Mouse (Mus musculus) megakaryocyte-erythroid progenitor cell, adult 5-6 weeks (primary cell): ENCODE results near the gene Kalrn. TPM values are rescaled to one million over a fixed set of nuclear protein-coding genes. Genes with fewer than 3 reads are reported as not detected.
A peak's percentile ranks its signal among the peaks of the same experiment; 100 is the strongest.
"Not testable (repeated sequence)": the region's sequence is repeated elsewhere in the genome, so short reads cannot be mapped to it uniquely, and the experiment has no call there.

Source experiments
- ATAC-seq: replicated peaks from 2 replicates; pipeline ENCODE4 v1.8.0; 2016; ENCODE audit warnings: mild to moderate bottlenecking, inconsistent platforms; ENCODE audit not compliant: severe bottlenecking, poor library complexity, low FRiP score, low TSS enrichment
- total RNA-seq, 2 experiments: library from RNA; stranded (forward) in 1 of 2; stranded (reverse) in 1 of 2; fragments of 200-1000, 215-1000 nt in 1 of 2; fragments of >200 nt in 1 of 2; fragmentation: Nextera tagmentation in 1 of 2; gene quantifications; 2 replicates each; pipeline ENCODE4 v1.2.3; 2014 to 2017

The Kalrn gene
- total RNA-seq, 2 experiments from 2014 or later = 1.6 to 3.7 TPM

GRCm38 (mm10) chr16:34102742-34103141 lies 470.6 kb downstream of the Kalrn start:
- no peak for ATAC-seq

DNA sequence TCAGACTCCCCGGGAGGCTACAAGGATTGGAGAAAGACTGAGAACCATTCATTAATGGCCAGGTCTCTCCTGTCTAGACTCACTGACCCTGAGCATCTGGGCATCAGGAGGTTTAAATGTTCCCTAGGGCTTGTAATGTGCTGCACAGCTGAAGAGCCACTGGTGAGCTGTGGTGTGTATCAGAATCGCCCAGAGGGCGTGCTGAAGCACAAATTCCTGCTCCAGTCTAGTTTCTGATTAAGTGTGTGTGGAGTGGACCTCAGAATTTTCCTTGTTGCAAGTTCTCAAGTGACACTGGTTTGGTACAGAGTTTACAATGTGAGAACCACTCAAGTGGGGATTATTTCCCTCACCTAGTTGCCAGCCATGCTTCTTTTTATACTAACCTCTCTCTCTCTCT lies 473.5 kb downstream of the Kalrn start:
- ATAC-seq = no peak

DNA sequence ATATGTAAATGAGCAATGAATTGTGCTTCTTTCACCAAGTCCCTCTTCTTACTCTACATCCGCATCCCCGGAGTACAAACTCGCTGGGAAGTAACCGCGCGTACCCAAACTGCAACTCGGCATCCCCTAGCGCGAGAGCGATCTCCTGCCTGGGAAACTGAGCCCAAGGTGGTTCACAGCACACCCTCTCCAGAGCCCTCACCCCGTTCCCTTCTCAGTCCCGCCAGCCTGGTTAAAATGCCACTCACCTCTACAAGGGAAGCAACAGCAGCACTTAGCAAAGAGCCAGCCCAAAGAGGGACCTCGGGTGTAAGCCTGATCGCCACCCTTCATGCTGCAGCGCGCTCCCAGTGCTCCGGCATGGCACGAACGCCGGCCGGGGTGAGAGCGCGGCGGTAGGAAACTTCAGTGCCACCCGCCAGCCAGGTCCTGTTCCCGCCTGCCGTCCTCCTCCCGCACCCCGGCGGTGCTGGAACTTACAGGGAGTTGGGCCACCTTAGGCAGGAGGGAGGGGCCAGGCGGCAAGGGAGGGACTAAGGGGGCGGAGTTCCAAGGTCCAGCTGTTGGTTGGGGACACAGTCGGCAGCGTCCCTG lies 477.7 kb downstream of the Kalrn start:
- ATAC-seq = peak; percentile 87

DNA sequence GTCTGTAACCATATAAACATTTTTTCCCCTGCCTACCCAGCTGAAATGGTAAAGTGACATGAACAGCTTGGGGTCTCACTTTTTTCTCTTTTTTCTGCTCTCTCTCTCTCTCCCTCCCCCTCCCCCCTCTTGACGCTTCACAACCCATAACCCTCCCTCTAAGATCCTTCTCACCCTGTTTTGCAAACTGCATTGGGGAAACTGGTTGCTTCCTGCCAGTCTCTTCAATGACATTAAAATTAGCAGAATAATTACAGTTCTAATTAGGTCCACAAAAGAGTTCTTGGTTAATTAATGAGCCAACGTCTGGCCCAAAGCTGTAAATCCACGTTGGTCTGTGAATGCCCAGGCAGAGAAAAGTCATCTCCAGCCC lies 478.3 kb downstream of the Kalrn start:
- no peak for ATAC-seq

DNA sequence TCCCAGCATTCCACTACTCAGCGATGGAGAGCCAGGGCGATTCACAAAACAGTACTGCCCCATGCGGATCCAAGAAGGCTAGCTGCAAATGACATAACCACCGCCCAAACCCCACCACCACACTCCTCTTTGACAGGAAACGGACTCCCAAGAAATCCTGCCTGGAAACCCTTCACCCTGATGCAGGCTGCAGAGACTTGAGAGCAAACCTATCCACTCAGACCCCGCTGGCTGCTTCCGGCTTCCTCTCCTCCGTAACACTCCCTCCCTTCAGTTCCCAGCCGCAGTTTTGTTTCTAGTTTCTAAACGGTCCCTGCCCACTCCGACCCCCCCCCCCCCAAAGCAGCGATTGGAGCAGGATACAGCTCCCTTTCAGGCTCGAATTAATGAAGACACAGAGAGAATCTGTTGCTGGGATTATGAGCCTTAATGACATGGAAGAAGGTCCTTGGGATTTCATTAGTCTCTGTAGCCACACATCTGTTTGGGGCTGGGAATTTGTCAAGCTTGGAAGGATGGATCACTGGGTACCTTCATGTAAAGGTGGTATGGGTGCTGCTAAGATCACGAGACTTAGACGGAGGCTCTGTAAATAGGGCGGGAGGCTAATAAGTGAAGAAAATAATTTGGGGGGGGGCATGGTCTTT lies 478.8 kb downstream of the Kalrn start:
- ATAC-seq = no peak

DNA sequence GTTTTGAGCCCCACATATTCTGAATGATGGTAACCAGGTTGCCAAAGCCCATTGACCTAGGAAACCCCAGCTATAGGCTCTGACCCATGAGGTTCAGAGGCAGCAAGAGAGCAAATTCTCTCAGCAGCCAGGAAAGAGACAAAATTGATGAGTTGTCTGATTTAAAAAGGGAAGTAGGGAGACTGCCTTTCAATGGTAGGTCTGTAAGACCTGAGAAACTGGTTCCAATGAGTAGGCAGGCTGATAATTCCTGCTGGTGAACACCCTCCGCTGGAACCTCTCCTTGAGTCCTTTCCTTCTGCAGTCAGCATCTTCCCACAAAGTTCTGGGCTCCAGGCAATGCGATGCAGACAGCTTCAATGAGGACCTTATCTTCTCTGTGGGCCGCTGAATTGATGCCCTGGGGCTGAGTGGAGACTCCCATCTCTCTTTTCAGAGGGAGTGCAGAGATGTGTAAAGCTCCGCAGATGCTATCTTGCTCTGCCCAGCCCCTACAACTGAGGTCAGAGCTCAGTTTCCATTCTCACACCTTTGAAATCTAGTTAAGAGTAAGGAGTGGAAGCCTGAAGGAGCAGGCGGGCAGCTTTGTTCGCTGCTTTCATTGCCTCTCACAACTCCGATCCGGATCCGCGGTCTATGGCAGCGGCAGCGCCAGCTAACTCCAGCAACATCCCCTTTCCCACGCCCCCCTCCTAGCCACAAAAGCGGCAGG lies 479.4 kb downstream of the Kalrn start:
- ATAC-seq = no peak

DNA sequence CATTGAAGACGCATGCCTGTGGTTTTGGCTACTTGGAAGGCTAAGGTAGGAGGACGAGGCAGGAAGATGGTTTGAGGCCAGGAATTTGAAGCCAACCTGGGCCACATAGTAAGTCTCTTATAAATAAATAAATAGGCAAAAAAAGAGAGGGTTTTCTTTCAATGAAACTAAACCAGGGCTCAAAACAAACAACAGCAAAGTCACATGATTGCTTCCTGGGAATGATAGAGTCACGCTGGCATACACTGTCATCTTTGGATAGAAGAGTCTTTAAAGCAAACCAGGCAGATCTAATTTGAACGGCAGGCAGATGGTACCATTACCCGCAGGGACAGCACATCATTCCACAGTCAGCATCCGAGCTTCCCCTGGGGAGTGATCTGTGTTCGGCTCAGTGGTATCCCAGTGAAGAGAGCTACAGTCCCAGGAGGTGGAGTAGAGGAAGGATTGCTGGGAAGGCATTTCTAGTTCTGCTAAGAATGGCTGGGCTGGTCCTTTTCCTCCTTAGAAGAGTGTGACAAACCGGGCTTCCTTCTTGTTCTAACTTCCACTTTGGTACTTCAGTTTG lies 483.7 kb downstream of the Kalrn start:
- no peak for ATAC-seq

DNA sequence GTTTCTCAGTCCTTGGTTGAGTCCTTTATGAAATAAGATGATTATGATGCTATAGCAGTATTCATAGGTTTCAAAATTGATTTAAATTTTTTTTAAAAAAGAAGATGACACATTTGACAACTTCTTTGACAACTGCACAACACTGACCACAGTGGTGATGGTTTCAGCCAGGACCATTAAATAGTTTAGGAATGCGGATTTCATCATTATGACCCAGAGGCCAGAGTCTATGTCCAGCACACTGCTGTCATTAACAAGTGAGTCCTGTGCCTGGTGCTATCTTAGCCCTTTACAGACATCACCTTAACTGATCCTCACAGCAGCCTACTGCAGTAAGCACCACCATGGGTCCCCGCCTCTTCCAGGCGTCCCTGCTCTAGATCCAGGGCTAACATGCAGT lies 484.3 kb downstream of the Kalrn start:
- ATAC-seq = no peak

GRCm38 (mm10) chr16:34088331-34088730 lies 485.0 kb downstream of the Kalrn start:
- ATAC-seq = no peak

DNA sequence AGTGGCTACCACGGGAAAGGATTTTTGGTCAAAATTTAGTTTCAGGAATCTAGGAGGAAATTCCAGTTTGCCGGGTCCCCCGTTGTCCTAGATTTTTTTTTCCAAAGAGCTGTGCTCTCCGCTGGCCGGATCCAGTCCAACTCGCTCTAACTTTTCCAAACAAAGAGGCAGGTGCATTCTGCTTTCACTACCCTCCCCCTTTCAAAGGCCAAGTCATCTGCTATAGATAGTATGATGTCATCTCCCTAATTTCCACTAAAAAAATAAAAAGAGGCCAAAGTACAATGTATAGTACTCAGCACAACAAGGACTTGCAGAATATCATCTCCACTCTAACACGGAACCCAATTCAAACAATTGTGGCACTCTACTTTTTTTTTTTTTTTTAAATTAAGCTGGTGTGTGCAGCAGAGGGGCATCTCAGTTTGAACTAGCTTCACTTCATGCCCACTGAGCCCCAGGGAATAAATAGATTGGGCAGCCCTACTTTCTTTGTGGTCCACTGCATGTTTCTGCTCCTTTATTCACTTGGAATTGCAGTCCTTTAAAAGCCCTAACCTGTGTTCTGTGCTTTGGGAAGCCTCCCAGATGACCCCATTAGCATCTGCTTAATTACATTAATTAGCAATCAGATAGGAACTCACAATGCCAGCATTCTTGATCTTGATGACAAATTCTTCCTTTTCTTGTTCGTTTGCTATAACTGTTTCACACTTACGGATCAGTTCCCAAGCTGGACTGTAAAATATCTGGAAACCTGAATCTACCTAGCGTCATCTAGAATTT lies 489.0 kb downstream of the Kalrn start:
- no peak for ATAC-seq

DNA sequence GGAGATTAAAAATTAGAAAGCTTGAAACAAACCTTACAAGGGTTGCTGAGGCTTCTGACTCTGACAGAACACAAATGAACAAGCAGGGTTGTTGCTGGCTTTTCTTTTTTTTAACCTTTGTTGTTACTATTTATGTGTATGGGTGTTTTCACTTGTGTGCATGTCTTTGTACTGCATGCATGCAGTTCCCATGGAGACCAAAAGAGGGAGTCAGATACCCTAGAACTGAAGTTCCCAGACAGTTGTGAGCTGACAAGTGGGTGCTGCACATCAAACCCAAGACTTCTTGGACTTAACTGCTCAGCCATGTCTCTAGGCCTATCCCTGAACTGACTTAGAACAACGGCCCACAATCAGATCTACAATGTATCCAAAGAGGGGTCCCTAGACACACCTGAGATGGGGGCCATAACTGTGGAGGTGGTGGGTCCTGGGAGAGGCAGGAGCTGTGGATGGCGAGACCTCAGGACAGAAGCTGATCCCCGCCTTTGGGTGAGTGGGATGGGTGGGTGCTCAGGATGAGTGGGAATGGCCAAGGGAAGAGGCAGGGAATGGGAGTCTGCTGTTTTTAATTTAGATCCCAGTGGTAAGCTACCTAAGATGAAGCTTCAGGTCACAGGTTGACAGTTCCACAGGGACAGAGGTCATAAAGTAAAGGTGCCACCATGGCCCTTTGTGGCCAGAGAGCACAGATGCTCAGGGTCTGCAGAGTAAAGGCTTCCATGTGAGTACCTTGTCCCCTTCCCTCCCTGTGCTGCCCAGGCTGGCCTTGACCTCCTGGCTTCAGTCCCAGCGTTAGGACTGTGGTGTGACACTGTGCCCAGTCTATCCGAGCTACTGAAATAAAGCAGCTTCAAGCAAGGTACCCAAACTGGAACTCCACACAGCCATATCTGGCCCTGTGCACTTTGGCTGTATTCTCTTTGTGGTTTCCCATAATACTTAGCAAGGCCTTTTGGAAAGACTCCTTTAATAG lies 490.6 kb downstream of the Kalrn start:
- ATAC-seq = no peak

DNA sequence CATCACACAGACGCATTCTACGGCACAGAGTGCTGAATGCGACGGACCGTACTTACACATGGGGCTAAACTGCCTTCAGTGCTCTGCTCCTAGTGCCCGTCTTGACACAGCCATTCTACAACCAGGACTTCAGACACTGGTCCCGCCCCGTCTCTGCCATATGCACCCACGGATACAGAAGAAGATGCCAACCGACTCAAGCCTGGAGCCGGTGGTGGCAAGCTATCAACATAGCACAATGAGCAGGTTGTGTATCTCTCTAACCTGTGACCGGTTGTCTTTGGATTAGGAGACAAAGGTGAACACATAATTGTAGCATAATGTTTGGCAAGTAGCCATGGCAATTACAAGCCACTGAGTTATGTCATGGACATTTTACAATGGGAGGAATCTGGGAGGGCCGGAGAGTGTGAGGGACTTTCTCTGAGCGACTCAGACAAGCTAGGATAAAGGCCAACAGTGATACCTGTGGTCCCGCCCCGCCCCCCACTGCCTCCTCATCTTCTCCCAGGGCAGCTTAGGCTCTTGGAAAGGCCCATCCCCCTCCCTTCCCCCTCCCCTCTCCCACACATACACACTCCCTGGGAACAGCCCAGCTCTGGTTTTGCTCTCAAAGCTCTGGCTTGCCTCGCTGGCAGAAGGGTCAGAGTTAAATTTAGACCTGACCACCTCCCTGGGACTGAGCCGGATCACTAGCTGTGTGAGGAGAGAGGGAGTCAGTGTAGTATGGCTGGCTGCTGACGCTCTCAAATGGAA lies 491.5 kb downstream of the Kalrn start:
- no peak for ATAC-seq

DNA sequence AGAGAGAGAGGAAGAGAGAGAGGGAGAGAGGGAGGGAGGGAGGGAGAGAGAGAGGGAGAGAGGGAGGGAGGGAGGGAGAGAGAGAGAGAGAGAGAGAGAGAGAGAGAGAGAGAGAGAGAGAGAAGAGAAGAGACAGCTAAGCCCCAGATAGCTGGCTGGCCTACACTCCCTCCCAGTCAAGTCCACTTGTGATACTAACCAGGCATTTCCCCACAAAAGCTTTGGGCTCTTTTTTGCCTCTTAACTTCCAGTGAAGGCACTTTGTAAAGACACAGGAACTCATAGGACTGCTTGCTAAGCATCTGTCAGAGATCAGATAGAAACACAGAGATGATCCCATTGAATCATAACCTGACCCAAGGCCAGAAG lies 492.0 kb downstream of the Kalrn start:
- not testable (repeated sequence) for ATAC-seq

DNA sequence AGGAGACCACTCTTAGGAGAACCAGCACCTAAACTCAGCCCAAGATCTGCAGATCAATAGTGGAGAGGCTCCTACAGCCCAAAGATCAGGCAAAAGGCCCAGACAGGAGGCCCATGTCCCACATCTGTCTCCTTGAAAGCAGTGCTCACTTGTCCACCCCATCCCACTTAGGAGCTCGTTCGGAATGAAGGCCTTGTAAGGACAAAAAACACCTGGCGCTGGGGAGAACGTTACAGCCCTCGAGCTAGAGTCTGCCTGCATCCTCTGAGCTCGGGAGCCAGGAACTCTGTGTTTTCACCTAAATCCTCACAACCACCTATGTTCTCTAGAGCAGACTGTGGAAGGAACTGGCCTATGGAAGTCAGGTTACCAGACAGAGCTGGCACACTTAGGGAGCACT lies 492.5 kb downstream of the Kalrn start:
- ATAC-seq = no peak

DNA sequence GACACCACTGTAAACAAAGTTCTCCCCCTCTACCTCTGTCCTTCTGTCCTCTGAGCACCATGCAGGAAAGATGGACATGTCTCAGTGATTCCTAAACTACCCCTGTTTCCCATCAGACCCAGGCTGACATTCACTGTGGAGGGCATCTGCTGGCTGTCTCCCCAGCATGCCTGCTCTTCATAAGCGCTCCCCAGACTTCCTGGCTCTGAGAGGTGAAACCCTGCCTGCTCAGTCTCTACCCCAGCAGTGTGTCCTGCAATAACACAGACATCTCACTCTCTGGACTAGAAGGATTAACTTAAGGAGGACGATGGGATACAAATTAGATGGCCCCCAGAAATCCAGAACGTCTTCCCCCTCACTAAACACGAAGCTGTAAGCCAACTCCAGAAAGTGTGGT lies 493.8 kb downstream of the Kalrn start:
- ATAC-seq = no peak

DNA sequence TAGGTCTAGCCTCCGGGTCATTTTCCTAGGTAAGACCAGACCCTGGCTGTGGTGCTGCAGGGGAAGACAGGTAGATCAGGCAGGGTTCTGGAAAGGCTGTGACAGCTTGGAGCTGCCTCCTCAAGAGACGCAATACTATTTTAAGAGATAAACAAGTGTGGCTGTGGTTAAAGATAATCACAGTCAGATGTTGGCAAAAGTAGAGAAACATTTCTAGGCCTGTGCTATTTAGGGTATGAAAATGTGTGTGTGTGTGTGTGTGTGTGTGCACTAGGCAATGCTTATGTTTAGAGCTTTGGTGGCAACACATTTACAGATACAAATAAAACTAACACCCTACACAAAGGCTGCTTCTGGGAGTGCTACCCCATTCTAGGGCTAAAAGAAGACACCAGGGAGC lies 494.6 kb downstream of the Kalrn start:
- ATAC-seq = peak; percentile 81

GRCm38 (mm10) chr16:34076101-34076500 lies 497.2 kb downstream of the Kalrn start:
- ATAC-seq = no peak

DNA sequence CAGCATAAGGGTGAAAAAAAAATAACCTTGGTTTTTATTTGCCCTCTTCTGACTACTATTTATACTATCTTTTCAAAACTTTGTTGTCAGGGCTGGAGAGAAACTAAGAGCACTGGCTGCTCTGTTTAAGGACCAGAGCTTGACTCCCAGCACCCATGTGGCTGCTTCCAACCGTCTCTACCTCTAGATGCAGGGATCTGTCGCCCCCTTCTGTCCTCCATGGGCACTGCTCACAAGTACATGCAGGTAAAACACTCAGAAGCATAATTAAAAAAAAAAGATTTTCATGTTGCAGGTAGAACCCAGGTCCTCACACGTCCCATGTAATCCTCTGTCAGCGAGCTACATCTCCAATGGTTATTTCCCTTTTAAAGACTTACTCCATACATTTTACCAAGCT lies 499.4 kb downstream of the Kalrn start:
- ATAC-seq = no peak
